Mouse (Mus musculus): Measurements from ENCODE around the gene Ovol2. TPM values are rescaled to one million over a fixed set of nuclear protein-coding genes. Genes with fewer than 3 reads are reported as not detected.

Ovol2 gene
- polyA plus RNA-seq, 1 experiment from 2014 or later: not detected

- no peak for DNase-seq (ENCODE audit: low spot score)
- Histone ChIP-seq H3K27me3 (ENCODE audit: low read depth, poor library complexity, severe bottlenecking) (no peaks in the 10 kb centered on the region), H3K27ac (replicated peaks) (no peak overlapping the region), H3K36me3 (no peaks in the 10 kb centered on the region), H3K4me1 (peaks cover 12% of the 10 kb centered on the region), H3K9me3 (replicated peaks) (no peaks in the 10 kb centered on the region), H3K4me3 (no peak overlapping the region)
- WGBS: 74% methylated on average over 18 of the region's 18 CpGs
These were observed 26.1 kb downstream of the Ovol2 start for GRCm38 (mm10) chr2:144305721-144306294.

GRCm38 (mm10) chr2:144301101-144301500 lies 30.8 kb downstream of the Ovol2 start:
- Histone ChIP-seq H3K27ac (replicated peaks) (no peak overlapping the region), H3K9me3 (replicated peaks) (no peaks in the 10 kb centered on the region), H3K4me3 (no peak overlapping the region), H3K36me3 (no peaks in the 10 kb centered on the region), H3K27me3 (ENCODE audit: low read depth, poor library complexity, severe bottlenecking) (no peaks in the 10 kb centered on the region), H3K4me1 (no peaks in the 10 kb centered on the region)
- WGBS: 96% methylated on average over 11 of the region's 11 CpGs
- DNase-seq (ENCODE audit: low spot score): no peak

- Histone ChIP-seq H3K27ac (replicated peaks) (no peak overlapping the region), H3K4me1 (no peaks in the 10 kb centered on the region), H3K36me3 (no peaks in the 10 kb centered on the region), H3K27me3 (ENCODE audit: low read depth, poor library complexity, severe bottlenecking) (no peaks in the 10 kb centered on the region), H3K9me3 (replicated peaks) (no peaks in the 10 kb centered on the region), H3K4me3 (no peak overlapping the region)
- no peak for DNase-seq (ENCODE audit: low spot score)
- WGBS: 87% methylated on average over 9 of the region's 9 CpGs
These were observed 31.9 kb downstream of the Ovol2 start for GRCm38 (mm10) chr2:144299749-144300669.

GRCm38 (mm10) chr2:144295145-144295735 lies 36.7 kb downstream of the Ovol2 start:
- Histone ChIP-seq H3K4me3 (no peak overlapping the region), H3K36me3 (no peaks in the 10 kb centered on the region), H3K9me3 (replicated peaks) (no peaks in the 10 kb centered on the region), H3K4me1 (no peaks in the 10 kb centered on the region), H3K27ac (replicated peaks) (no peak overlapping the region), H3K27me3 (ENCODE audit: low read depth, poor library complexity, severe bottlenecking) (no peaks in the 10 kb centered on the region)
- DNase-seq (ENCODE audit: low spot score): no peak
- WGBS: 83% methylated on average over 9 of the region's 9 CpGs

- no peak overlapping the region for H3K4me3 ChIP-seq
- no peaks in the 10 kb centered on the region for H3K27me3 ChIP-seq (ENCODE audit: low read depth, poor library complexity, severe bottlenecking)
- WGBS: 90% methylated on average over 11 of the region's 11 CpGs
- no peak for DNase-seq (ENCODE audit: low spot score)
- no peak overlapping the region for H3K27ac ChIP-seq (replicated peaks)
- H3K9me3 ChIP-seq (replicated peaks): no peaks in the 10 kb centered on the region
- H3K36me3 ChIP-seq: no peaks in the 10 kb centered on the region
- no peaks in the 10 kb centered on the region for H3K4me1 ChIP-seq
These were observed 40.2 kb downstream of the Ovol2 start for GRCm38 (mm10) chr2:144291600-144292305.

GRCm38 (mm10) chr2:144290321-144290720 lies 41.6 kb downstream of the Ovol2 start:
- H3K9me3 ChIP-seq (replicated peaks): no peaks in the 10 kb centered on the region
- H3K4me3 ChIP-seq: no peak overlapping the region
- H3K27ac ChIP-seq (replicated peaks): no peak overlapping the region
- no peaks in the 10 kb centered on the region for H3K4me1 ChIP-seq
- no peaks in the 10 kb centered on the region for H3K27me3 ChIP-seq (ENCODE audit: low read depth, poor library complexity, severe bottlenecking)
- WGBS: 94% methylated on average over 7 of the region's 7 CpGs
- no peak for DNase-seq (ENCODE audit: low spot score)
- no peaks in the 10 kb centered on the region for H3K36me3 ChIP-seq

GRCm38 (mm10) chr2:144281417-144281816 lies 50.5 kb downstream of the Ovol2 start:
- no peak for DNase-seq (ENCODE audit: low spot score)
- H3K4me1 ChIP-seq: 0 out of 2 replicates have a peak, but pooled peaks cover 8% of the 10 kb centered on the region
- WGBS: 72% methylated on average over 3 of the region's 3 CpGs

GRCm38 (mm10) chr2:144280568-144280967 lies 51.4 kb downstream of the Ovol2 start:
- WGBS: 89% methylated on average over 3 of the region's 3 CpGs
- Histone ChIP-seq H3K9me3 (replicated peaks) (no peaks in the 10 kb centered on the region), H3K4me3 (no peak overlapping the region), H3K36me3 (peaks cover 45% of the 10 kb centered on the region), H3K4me1 (0 out of 2 replicates have a peak, but pooled peaks cover 8% of the 10 kb centered on the region), H3K27ac (replicated peaks) (no peak overlapping the region), H3K27me3 (ENCODE audit: low read depth, poor library complexity, severe bottlenecking) (no peaks in the 10 kb centered on the region)
- DNase-seq (ENCODE audit: low spot score): no peak

More at GRCm38 (mm10) chr2:144281417-144281816, 50.5 kb downstream of the Ovol2 start:
- Histone ChIP-seq H3K4me3 (no peak overlapping the region), H3K9me3 (replicated peaks) (no peaks in the 10 kb centered on the region), H3K27me3 (ENCODE audit: low read depth, poor library complexity, severe bottlenecking) (no peaks in the 10 kb centered on the region), H3K36me3 (peaks cover 41% of the 10 kb centered on the region), H3K27ac (replicated peaks) (no peak overlapping the region)

GRCm38 (mm10) chr2:144279742-144280141 lies 52.2 kb downstream of the Ovol2 start:
- 93% methylated on average over 5 of the region's 5 CpGs for WGBS
- Histone ChIP-seq H3K36me3 (peaks cover 45% of the 10 kb centered on the region), H3K4me3 (no peak overlapping the region), H3K27ac (replicated peaks) (no peak overlapping the region), H3K27me3 (ENCODE audit: low read depth, poor library complexity, severe bottlenecking) (no peaks in the 10 kb centered on the region), H3K9me3 (replicated peaks) (no peaks in the 10 kb centered on the region), H3K4me1 (0 out of 2 replicates have a peak, but pooled peaks cover 8% of the 10 kb centered on the region)
- DNase-seq (ENCODE audit: low spot score): no peak

- WGBS: 94% methylated on average over 3 of the region's 3 CpGs
- DNase-seq (ENCODE audit: low spot score): no peak
- H3K9me3 ChIP-seq (replicated peaks): no peaks in the 10 kb centered on the region
- no peak overlapping the region for H3K27ac ChIP-seq (replicated peaks)
- H3K36me3 ChIP-seq: peaks cover 55% of the 10 kb centered on the region
- no peaks in the 10 kb centered on the region for H3K27me3 ChIP-seq (ENCODE audit: low read depth, poor library complexity, severe bottlenecking)
- H3K4me3 ChIP-seq: no peak overlapping the region
- H3K4me1 ChIP-seq: peaks cover 14% of the 10 kb centered on the region; the same call in 1 of the 2 replicates
These were observed 55.1 kb downstream of the Ovol2 start for GRCm38 (mm10) chr2:144276885-144277284.

GRCm38 (mm10) chr2:144274741-144275140 lies 57.2 kb downstream of the Ovol2 start:
- Histone ChIP-seq H3K36me3 (peaks cover 44% of the 10 kb centered on the region), H3K9me3 (replicated peaks) (no peaks in the 10 kb centered on the region), H3K27ac (replicated peaks) (no peak overlapping the region), H3K4me3 (no peak overlapping the region), H3K27me3 (ENCODE audit: low read depth, poor library complexity, severe bottlenecking) (no peaks in the 10 kb centered on the region), H3K4me1 (peaks cover 24% of the 10 kb centered on the region)
- DNase-seq (ENCODE audit: low spot score): no peak
- 71% methylated on average over 8 of the region's 8 CpGs for WGBS

GRCm38 (mm10) chr2:144272088-144272487 lies 59.9 kb downstream of the Ovol2 start:
- peaks cover 34% of the 10 kb centered on the region for H3K36me3 ChIP-seq
- no peaks in the 10 kb centered on the region for H3K9me3 ChIP-seq (replicated peaks)
- 95% methylated on average over 12 of the region's 12 CpGs for WGBS
- DNase-seq (ENCODE audit: low spot score): no peak
- H3K4me3 ChIP-seq: no peak overlapping the region
- H3K4me1 ChIP-seq: peaks cover 47% of the 10 kb centered on the region
- H3K27ac ChIP-seq (replicated peaks): no peak overlapping the region
- no peaks in the 10 kb centered on the region for H3K27me3 ChIP-seq (ENCODE audit: low read depth, poor library complexity, severe bottlenecking)

Measured in midbrain, embryonic 10.5 days (tissue).